Mouse (Mus musculus) cerebellum, adult 2 months (tissue): ENCODE measurements around the gene Trim7.

Source experiments
- CTCF ChIP-seq: fragments of 200-500 bp; IDR thresholded peaks from 2 replicates; pipeline ENCODE4 v1.5.1; 2011; ENCODE audit warnings: low read depth, mild to moderate bottlenecking, control low read depth, low read length, moderate library complexity, borderline replicate concordance; ENCODE audit not compliant: insufficient read depth
- POLR2A ChIP-seq: fragments of 200-500 bp; IDR thresholded peaks from 2 replicates; pipeline ENCODE4 v1.6.1; 2011; ENCODE audit warnings: low read length, control low read depth, borderline replicate concordance; ENCODE audit not compliant: insufficient read depth

DNA sequence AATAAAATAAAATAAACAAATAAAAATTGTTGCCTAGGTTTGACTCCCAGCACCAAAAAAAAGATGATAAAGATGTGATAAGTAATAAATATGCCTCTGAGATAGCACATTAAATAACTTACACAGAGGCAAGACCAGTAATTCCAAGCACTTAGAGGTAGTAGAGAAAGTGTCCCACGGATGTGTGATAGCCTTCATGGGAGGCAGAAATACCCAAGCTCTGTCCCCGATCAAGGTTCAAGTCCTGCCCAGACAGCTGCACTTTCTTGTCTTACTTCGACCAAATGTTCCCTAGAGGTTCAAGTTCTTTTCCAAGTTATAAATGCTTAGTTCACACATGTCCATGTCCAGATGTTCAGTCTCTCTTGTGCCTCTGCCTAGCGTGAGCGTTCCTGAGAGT lies 36.7 kb upstream of the Trim7 start:
- no peak for TF ChIP-seq POLR2A
- no peak for TF ChIP-seq CTCF
